Mouse (Mus musculus) erythroblast, adult 5-6 weeks (primary cell): ENCODE data around the gene C730034F03Rik. TPM values are rescaled to one million over a fixed set of nuclear protein-coding genes. Genes with fewer than 3 reads are reported as not detected.

ENCODE experiments used
- ATAC-seq: replicated peaks from 2 replicates; pipeline ENCODE4 v1.8.0; 2016; ENCODE audit warnings: moderate number of reproducible peaks, mild to moderate bottlenecking, moderate TSS enrichment, inconsistent platforms; ENCODE audit not compliant: poor library complexity, low FRiP score, severe bottlenecking
- total RNA-seq, 2 experiments: library from RNA; stranded (forward) in 1 of 2; stranded (reverse) in 1 of 2; fragments of 150-400 nt in 1 of 2; fragments of 200-764, 138-1000 nt in 1 of 2; gene quantifications; 2 replicates each; pipeline versions ENCODE4 v1.2.3 to v1.2.4; 2015 to 2017; ENCODE audit warnings: low replicate concordance in 2 of 2

The C730034F03Rik gene
- total RNA-seq, 2 experiments from 2014 or later = 0.58 to 1.4 TPM

GRCm38 (mm10) chr15:89471476-89471875 lies 42.1 kb downstream of the C730034F03Rik start:
- no peak for ATAC-seq

GRCm38 (mm10) chr15:89473370-89473769 lies 44.0 kb downstream of the C730034F03Rik start:
- ATAC-seq = no peak

- no peak for ATAC-seq
Observed at GRCm38 (mm10) chr15:89473921-89474320, 44.5 kb downstream of the C730034F03Rik start.

- no peak for ATAC-seq
Observed at GRCm38 (mm10) chr15:89474596-89475292, 45.4 kb downstream of the C730034F03Rik start.

GRCm38 (mm10) chr15:89475293-89475600 lies 45.9 kb downstream of the C730034F03Rik start:
- ATAC-seq = no peak

GRCm38 (mm10) chr15:89475611-89476474 lies 46.5 kb downstream of the C730034F03Rik start:
- peak; percentile 92 for ATAC-seq

GRCm38 (mm10) chr15:89476475-89476815 lies 47.1 kb downstream of the C730034F03Rik start:
- no peak for ATAC-seq

- no peak for ATAC-seq
Observed at GRCm38 (mm10) chr15:89477091-89477491, 47.7 kb downstream of the C730034F03Rik start, which contains the start of gene Arsa. Arsa (minus strand) TSS chr15:89477425.

- ATAC-seq = no peak
Observed at GRCm38 (mm10) chr15:89477806-89478205, 48.4 kb downstream of the C730034F03Rik start.

- ATAC-seq = no peak
Observed at GRCm38 (mm10) chr15:89478622-89479021, 49.2 kb downstream of the C730034F03Rik start.

Other genes with a start within 250 kb of the C730034F03Rik start
- 9.6 and 14.2 TPM in 2 replicates for gene Plxnb2, start 248.8 kb upstream of the C730034F03Rik start, total RNA-seq (2015; ENCODE audit: low replicate concordance)
- 4.9 and 6.9 TPM in 2 replicates for gene Plxnb2, start 248.8 kb upstream of the C730034F03Rik start, total RNA-seq (2017; ENCODE audit: low replicate concordance)
- not detected in 2 replicates for gene Dennd6b, start 233.1 kb upstream of the C730034F03Rik start, total RNA-seq (2015; ENCODE audit: low replicate concordance)
- gene Dennd6b, start 233.1 kb upstream of the C730034F03Rik start, total RNA-seq (2017; ENCODE audit: low replicate concordance) = 0.84 and 1.7 TPM in 2 replicates
- 18.1 and 19.6 TPM in 2 replicates for gene Ppp6r2, start 218.0 kb upstream of the C730034F03Rik start, total RNA-seq (2015; ENCODE audit: low replicate concordance)
- 26.2 and 47.5 TPM in 2 replicates for gene Ppp6r2, start 218.0 kb upstream of the C730034F03Rik start, total RNA-seq (2017; ENCODE audit: low replicate concordance)
- 38.9 and 39.6 TPM in 2 replicates for gene Sbf1, start 114.3 kb upstream of the C730034F03Rik start, total RNA-seq (2015; ENCODE audit: low replicate concordance)
- gene Sbf1, start 114.3 kb upstream of the C730034F03Rik start, total RNA-seq (2017; ENCODE audit: low replicate concordance) = 11.2 and 22.4 TPM in 2 replicates
- gene Adm2, start 106.9 kb upstream of the C730034F03Rik start, total RNA-seq (2015; ENCODE audit: low replicate concordance) = not detected in 2 replicates
- not detected in 2 replicates for gene Adm2, start 106.9 kb upstream of the C730034F03Rik start, total RNA-seq (2017; ENCODE audit: low replicate concordance)
- gene Miox, start 95.2 kb upstream of the C730034F03Rik start, total RNA-seq (2015; ENCODE audit: low replicate concordance) = not detected in 2 replicates
- not detected in 2 replicates for gene Miox, start 95.2 kb upstream of the C730034F03Rik start, total RNA-seq (2017; ENCODE audit: low replicate concordance)
- gene Lmf2, start 73.9 kb upstream of the C730034F03Rik start, total RNA-seq (2015; ENCODE audit: low replicate concordance) = 18.6 and 21.3 TPM in 2 replicates
- 8.3 and 9.1 TPM in 2 replicates for gene Lmf2, start 73.9 kb upstream of the C730034F03Rik start, total RNA-seq (2017; ENCODE audit: low replicate concordance)
- gene Ncaph2, start 73.9 kb upstream of the C730034F03Rik start, total RNA-seq (2015; ENCODE audit: low replicate concordance) = 30.6 and 48.1 TPM in 2 replicates
- 60.7 and 118 TPM in 2 replicates for gene Ncaph2, start 73.9 kb upstream of the C730034F03Rik start, total RNA-seq (2017; ENCODE audit: low replicate concordance)
- 1.3 and 5.2 TPM in 2 replicates for gene Sco2, start 55.7 kb upstream of the C730034F03Rik start, total RNA-seq (2015; ENCODE audit: low replicate concordance)
- 0.68 and 2.1 TPM in 2 replicates for gene Sco2, start 55.7 kb upstream of the C730034F03Rik start, total RNA-seq (2017; ENCODE audit: low replicate concordance)
- gene Tymp, start 52.5 kb upstream of the C730034F03Rik start, total RNA-seq (2015; ENCODE audit: low replicate concordance) = not detected in 2 replicates
- gene Tymp, start 52.5 kb upstream of the C730034F03Rik start, total RNA-seq (2017; ENCODE audit: low replicate concordance) = not detected in 2 replicates
- gene Odf3b, start 50.3 kb upstream of the C730034F03Rik start, total RNA-seq (2015; ENCODE audit: low replicate concordance) = not detected in 2 replicates
- 2.3 TPM in 1 of 2 replicates, not detected in the other for gene Odf3b, start 50.3 kb upstream of the C730034F03Rik start, total RNA-seq (2017; ENCODE audit: low replicate concordance)
- not detected in 2 replicates for gene Klhdc7b, start 44.7 kb upstream of the C730034F03Rik start, total RNA-seq (2015; ENCODE audit: low replicate concordance)
- not detected in 2 replicates for gene Klhdc7b, start 44.7 kb upstream of the C730034F03Rik start, total RNA-seq (2017; ENCODE audit: low replicate concordance)
- not detected in 2 replicates for gene Syce3, start 19.1 kb upstream of the C730034F03Rik start, total RNA-seq (2015; ENCODE audit: low replicate concordance)
- gene Syce3, start 19.1 kb upstream of the C730034F03Rik start, total RNA-seq (2017; ENCODE audit: low replicate concordance) = not detected in 2 replicates
- 2.1 and 6.9 TPM in 2 replicates for gene Cpt1b, start 3.7 kb upstream of the C730034F03Rik start, total RNA-seq (2015; ENCODE audit: low replicate concordance)
- gene Cpt1b, start 3.7 kb upstream of the C730034F03Rik start, total RNA-seq (2017; ENCODE audit: low replicate concordance) = 0.84 and 4.4 TPM in 2 replicates
- gene Gm44502, start 107 bp downstream of the C730034F03Rik start, total RNA-seq (2015; ENCODE audit: low replicate concordance) = not detected in 2 replicates
- gene Gm44502, start 107 bp downstream of the C730034F03Rik start, total RNA-seq (2017; ENCODE audit: low replicate concordance) = 0.14 TPM in 1 of 2 replicates, not detected in the other
- gene Chkb, start 319 bp downstream of the C730034F03Rik start, total RNA-seq (2015; ENCODE audit: low replicate concordance) = 82.0 and 92.2 TPM in 2 replicates
- gene Chkb, start 319 bp downstream of the C730034F03Rik start, total RNA-seq (2017; ENCODE audit: low replicate concordance) = 28.6 and 30.9 TPM in 2 replicates
- gene Mapk8ip2, start 24.3 kb downstream of the C730034F03Rik start, total RNA-seq (2015; ENCODE audit: low replicate concordance) = 0.19 and 0.21 TPM in 2 replicates
- gene Mapk8ip2, start 24.3 kb downstream of the C730034F03Rik start, total RNA-seq (2017; ENCODE audit: low replicate concordance) = 0.14 and 0.34 TPM in 2 replicates
- 0.42 TPM in 1 of 2 replicates, not detected in the other for gene Arsa, start 47.8 kb downstream of the C730034F03Rik start, total RNA-seq (2015; ENCODE audit: low replicate concordance)
- 1.5 and 2.2 TPM in 2 replicates for gene Arsa, start 47.8 kb downstream of the C730034F03Rik start, total RNA-seq (2017; ENCODE audit: low replicate concordance)
- 0.63 and 0.77 TPM in 2 replicates for gene Shank3, start 70.0 kb downstream of the C730034F03Rik start, total RNA-seq (2015; ENCODE audit: low replicate concordance)
- 0.98 and 1.0 TPM in 2 replicates for gene Shank3, start 70.0 kb downstream of the C730034F03Rik start, total RNA-seq (2017; ENCODE audit: low replicate concordance)
- gene Acr, start 138.7 kb downstream of the C730034F03Rik start, total RNA-seq (2015; ENCODE audit: low replicate concordance) = not detected in 2 replicates
- gene Acr, start 138.7 kb downstream of the C730034F03Rik start, total RNA-seq (2017; ENCODE audit: low replicate concordance) = not detected in 2 replicates
- 0.84 and 5.0 TPM in 2 replicates for gene Rabl2, start 162.3 kb downstream of the C730034F03Rik start, total RNA-seq (2015; ENCODE audit: low replicate concordance)
- 4.5 and 5.6 TPM in 2 replicates for gene Rabl2, start 162.3 kb downstream of the C730034F03Rik start, total RNA-seq (2017; ENCODE audit: low replicate concordance)